Mouse (Mus musculus) heart, embryonic 10.5 days (tissue): ENCODE results near the gene Gm12216. TPM values are rescaled to one million over a fixed set of nuclear protein-coding genes. Genes with fewer than 3 reads are reported as not detected.

ENCODE experiments used
- DNase-seq: peaks from one replicate; pipeline ENCODE4 v3.0.0-alpha.2; 2017; ENCODE audit warnings: low spot score
- H3K27ac ChIP-seq: fragments of 300-500 bp; sonication (generic); 2 replicates; pipeline ENCODE4 v1.5.1; 2016; ENCODE audit warnings: mild to moderate bottlenecking
- H3K27me3 ChIP-seq: fragments of 300-500 bp; sonication (generic); 2 replicates; pipeline ENCODE4 v1.6.1; 2016; ENCODE audit warnings: mild to moderate bottlenecking; ENCODE audit not compliant: poor library complexity, insufficient read depth, severe bottlenecking
- H3K36me3 ChIP-seq: fragments of 300-500 bp; sonication (generic); 2 replicates; pipeline ENCODE4 v1.6.1; 2016; ENCODE audit warnings: mild to moderate bottlenecking, moderate library complexity
- H3K4me1 ChIP-seq: fragments of 300-500 bp; sonication (generic); 2 replicates; pipeline ENCODE4 v1.6.1; 2016; ENCODE audit warnings: mild to moderate bottlenecking
- H3K4me3 ChIP-seq: fragments of 300-500 bp; sonication (generic); 2 replicates; pipeline ENCODE4 v1.5.1; 2016; ENCODE audit warnings: mild to moderate bottlenecking, moderate library complexity
- H3K9me3 ChIP-seq: fragments of 300-500 bp; sonication (generic); 2 replicates; pipeline ENCODE4 v1.6.1; 2016; ENCODE audit warnings: mild to moderate bottlenecking, moderate library complexity
- WGBS: fragments of 180-500 bp; shearing (Covaris S2); methylation state at CpG from one replicate; pipeline ENCODE4 v1.1.7; 2016; 5-methylcytosine and 5-hydroxymethylcytosine counted together
- polyA plus RNA-seq: library from polyadenylated mRNA; unstranded; fragments of >200 nt; fragmentation: Nextera tagmentation; extraction: Ambion mirVana; gene quantifications from 2 replicates; pipeline ENCODE4 v1.2.1, GENCODE M21; 2016

Gm12216 gene
- polyA plus RNA-seq, 1 experiment from 2014 or later = 0.15 TPM

DNA sequence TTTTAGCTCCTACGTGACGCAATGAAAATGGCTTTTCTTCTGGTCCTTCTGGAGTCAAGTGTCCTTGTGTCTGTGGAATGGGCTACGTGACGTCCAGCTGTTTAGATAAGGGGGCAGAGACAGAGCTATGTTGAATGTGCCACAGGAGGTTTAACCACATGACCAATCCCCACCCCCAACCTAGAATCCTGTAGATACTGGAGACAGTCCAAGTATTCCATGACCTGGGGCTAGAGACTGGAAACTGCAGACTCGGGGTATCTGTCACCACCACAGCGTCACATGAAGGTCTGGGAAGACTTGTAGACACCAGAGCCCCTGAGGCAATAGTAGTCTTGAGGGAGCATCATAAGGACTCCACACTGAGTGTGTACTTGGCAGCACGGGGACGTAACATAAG is 63.2 kb downstream of the Gm12216 start:
- DNase-seq = no peak
- H3K4me3 ChIP-seq = no peak overlapping the region
- no peaks in the 10 kb centered on the region for H3K27me3 ChIP-seq
- H3K9me3 ChIP-seq = peaks cover 3% of the 10 kb centered on the region; the same call in 1 of the 2 replicates
- WGBS = 44% methylated on average over 8 of the region's 8 CpGs
- H3K36me3 ChIP-seq = no peaks in the 10 kb centered on the region
- H3K4me1 ChIP-seq = peaks cover 34% of the 10 kb centered on the region
- H3K27ac ChIP-seq = peak overlapping the region; percentile 83; the same call in 1 of the 2 replicates

DNA sequence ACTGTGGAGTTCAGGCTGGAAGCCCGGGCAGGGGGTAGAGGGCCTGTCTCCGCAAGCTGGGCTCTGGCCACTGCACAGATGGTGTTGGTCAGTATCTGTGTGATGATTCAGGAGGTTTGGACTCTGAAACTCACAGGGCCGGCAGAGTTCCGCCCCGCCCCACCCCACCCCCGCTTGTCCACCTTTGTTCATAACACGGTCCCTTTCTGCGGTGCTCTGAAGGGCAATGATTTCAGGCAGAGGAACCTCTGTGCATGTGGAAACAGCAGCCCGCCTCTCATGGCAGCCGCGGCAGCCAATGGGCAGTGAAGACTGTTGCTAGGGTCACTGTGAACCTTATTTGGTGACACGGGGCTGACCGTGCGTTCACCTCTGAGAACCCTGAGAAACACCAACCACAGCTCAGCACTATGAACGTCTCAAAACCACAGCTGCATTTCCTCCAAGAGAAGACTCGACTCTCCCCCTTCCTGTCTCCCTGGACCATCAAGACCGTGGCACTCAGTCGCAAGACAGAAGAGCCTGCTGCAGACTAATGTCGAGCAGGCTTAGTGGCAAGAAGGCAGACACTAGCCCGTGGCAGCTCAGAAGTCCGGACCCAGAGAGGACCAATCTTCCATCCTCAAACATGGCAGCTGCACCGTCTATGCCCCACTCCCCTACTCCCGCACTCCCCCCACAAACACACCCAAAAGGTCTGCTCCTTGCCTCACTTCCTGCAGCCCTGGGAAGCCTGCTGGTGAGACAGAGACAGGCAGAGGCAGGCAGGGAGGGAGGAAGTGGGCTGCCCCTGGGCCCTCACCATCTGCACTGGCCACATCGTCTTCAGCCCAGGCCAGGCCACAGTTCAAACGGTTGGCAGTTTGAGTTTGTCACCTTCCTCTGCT is 64.1 kb downstream of the Gm12216 start:
- 49% methylated on average over 25 of the region's 25 CpGs for WGBS
- H3K9me3 ChIP-seq = peaks cover 3% of the 10 kb centered on the region; the same call in 1 of the 2 replicates
- peak overlapping the region; percentile 83 for H3K27ac ChIP-seq
- no peak for DNase-seq
- H3K27me3 ChIP-seq = no peaks in the 10 kb centered on the region
- peaks cover 36% of the 10 kb centered on the region for H3K4me1 ChIP-seq
- peak overlapping the region; percentile 16; the same call in 1 of the 2 replicates for H3K4me3 ChIP-seq
- no peaks in the 10 kb centered on the region for H3K36me3 ChIP-seq

GRCm38 (mm10) chr11:53794015-53794414 is 65.0 kb downstream of the Gm12216 start:
- peaks cover 44% of the 10 kb centered on the region for H3K4me1 ChIP-seq
- H3K36me3 ChIP-seq = no peaks in the 10 kb centered on the region
- no peak overlapping the region for H3K4me3 ChIP-seq
- WGBS = 59% methylated on average over 3 of the region's 3 CpGs
- H3K27ac ChIP-seq = peak overlapping the region; percentile 83
- no peak for DNase-seq
- H3K9me3 ChIP-seq = peaks cover 3% of the 10 kb centered on the region; the same call in 1 of the 2 replicates
- H3K27me3 ChIP-seq = no peaks in the 10 kb centered on the region

GRCm38 (mm10) chr11:53792986-53793385 is 66.1 kb downstream of the Gm12216 start:
- no peak overlapping the region for H3K27ac ChIP-seq
- no peaks in the 10 kb centered on the region for H3K36me3 ChIP-seq
- no peak overlapping the region for H3K4me3 ChIP-seq
- peaks cover 47% of the 10 kb centered on the region for H3K4me1 ChIP-seq
- whole genome bisulfite sequencing = 72% methylated on average over 3 of the region's 3 CpGs
- H3K27me3 ChIP-seq = no peaks in the 10 kb centered on the region
- H3K9me3 ChIP-seq = peaks cover 3% of the 10 kb centered on the region; the same call in 1 of the 2 replicates
- no peak for DNase-seq

GRCm38 (mm10) chr11:53789277-53789676 is 69.8 kb downstream of the Gm12216 start:
- Histone ChIP-seq H3K4me3 (no peak overlapping the region), H3K27ac (no peak overlapping the region), H3K36me3 (no peaks in the 10 kb centered on the region), H3K4me1 (peaks cover 20% of the 10 kb centered on the region), H3K27me3 (no peaks in the 10 kb centered on the region), H3K9me3 (peaks cover 3% of the 10 kb centered on the region; the same call in 1 of the 2 replicates)
- DNase-seq = no peak
- WGBS = 55% methylated on average over 3 of the region's 3 CpGs

GRCm38 (mm10) chr11:53788196-53788595 is 70.9 kb downstream of the Gm12216 start:
- Histone ChIP-seq H3K27ac (no peak overlapping the region), H3K4me3 (no peak overlapping the region), H3K9me3 (peaks cover 3% of the 10 kb centered on the region; the same call in 1 of the 2 replicates), H3K36me3 (no peaks in the 10 kb centered on the region), H3K4me1 (peaks cover 20% of the 10 kb centered on the region), H3K27me3 (no peaks in the 10 kb centered on the region)
- 85% methylated on average over 8 of the region's 8 CpGs for WGBS
- DNase-seq = no peak

DNA sequence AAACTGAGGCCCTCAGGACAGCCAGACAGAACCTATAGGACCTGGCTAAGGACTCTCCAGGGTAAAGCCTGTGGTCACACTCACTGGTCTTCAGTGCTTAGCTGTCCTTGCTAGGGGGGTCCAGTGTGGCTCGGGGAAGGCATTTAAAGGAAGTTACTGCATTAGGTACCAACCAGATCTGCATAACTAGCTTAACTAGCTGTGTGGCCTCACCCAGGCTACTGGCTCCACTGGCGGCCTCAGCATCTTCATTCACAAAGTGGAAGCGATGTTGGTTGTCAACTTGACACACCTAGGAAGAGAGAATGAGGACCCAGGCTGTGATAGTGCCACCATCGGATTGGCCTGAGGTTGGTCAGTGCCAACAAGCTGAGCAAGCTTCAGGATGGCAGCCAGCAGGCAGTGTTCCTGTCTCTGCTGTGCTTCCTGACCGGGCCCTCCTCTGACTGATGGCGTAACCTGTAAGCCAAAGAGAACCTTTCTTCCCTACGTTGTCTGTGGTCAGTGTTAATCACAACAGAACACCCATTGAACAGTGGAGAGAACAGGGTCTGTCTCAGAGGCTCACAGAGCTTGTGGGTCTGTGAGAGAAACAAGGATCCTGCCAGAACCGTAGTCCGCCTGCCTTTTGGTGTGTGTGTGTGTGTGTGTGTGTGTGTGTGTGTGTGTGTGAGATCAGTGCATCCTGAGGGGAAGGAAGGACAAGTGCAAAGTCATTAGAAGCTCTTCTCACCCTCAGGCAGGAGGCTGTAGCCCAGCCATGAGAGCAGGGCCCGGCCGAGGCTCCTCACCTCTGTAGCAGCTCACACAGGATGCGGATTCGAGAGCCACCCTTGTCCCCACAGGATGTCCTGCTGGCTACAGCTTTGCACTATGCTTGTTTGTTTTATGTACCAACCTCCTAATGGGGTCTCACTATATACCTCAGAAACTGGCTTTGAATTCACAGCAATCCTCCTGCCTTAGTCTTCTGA is 72.7 kb downstream of the Gm12216 start:
- WGBS = 75% methylated on average over 13 of the region's 13 CpGs
- no peak overlapping the region for H3K27ac ChIP-seq
- H3K36me3 ChIP-seq = no peaks in the 10 kb centered on the region
- no peak overlapping the region for H3K4me3 ChIP-seq
- H3K4me1 ChIP-seq = peaks cover 22% of the 10 kb centered on the region
- DNase-seq = no peak
- no peaks in the 10 kb centered on the region for H3K9me3 ChIP-seq
- H3K27me3 ChIP-seq = no peaks in the 10 kb centered on the region

DNA sequence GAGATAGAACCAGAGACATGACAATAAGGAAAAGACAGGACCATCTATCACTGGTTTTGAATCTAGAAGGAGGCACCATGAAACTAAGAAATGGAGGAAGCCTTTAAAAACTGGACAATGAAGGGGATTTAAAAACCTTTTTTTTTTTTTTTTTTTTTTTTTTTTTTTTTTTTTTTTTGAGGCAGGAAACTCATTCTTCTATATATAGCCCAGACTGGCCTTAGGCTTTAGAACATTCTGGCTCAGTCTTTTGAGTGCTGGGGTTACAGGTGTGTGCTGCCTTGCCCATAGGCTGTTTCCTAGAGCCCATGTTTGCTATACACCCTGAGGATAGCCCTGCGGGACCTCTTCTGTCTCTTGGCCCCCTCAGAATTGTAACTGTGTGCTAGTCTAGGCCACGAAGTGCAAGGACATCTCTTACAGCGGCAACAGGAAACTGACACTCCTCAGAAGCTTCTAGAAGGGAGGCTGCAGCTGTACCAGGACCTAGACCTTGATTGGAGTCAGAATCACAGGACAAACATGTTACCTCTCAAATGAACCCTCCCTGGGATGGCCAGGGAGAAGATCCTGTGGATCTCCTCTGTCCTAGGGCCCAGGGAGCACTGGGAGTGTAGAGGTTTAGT is 73.6 kb downstream of the Gm12216 start:
- no peak for DNase-seq
- Histone ChIP-seq H3K9me3 (no peaks in the 10 kb centered on the region), H3K27ac (no peak overlapping the region), H3K4me3 (no peak overlapping the region), H3K4me1 (peaks cover 26% of the 10 kb centered on the region), H3K36me3 (no peaks in the 10 kb centered on the region), H3K27me3 (no peaks in the 10 kb centered on the region)
- whole genome bisulfite sequencing = 74% methylated on average over 3 of the region's 3 CpGs

GRCm38 (mm10) chr11:53783288-53783687 is 75.8 kb downstream of the Gm12216 start:
- no peak overlapping the region for H3K27ac ChIP-seq
- no peaks in the 10 kb centered on the region for H3K27me3 ChIP-seq
- H3K36me3 ChIP-seq = no peaks in the 10 kb centered on the region
- H3K9me3 ChIP-seq = no peaks in the 10 kb centered on the region
- H3K4me1 ChIP-seq = peaks cover 18% of the 10 kb centered on the region
- no peak for DNase-seq
- H3K4me3 ChIP-seq = no peak overlapping the region
- 84% methylated on average over 9 of the region's 9 CpGs for WGBS

- no peaks in the 10 kb centered on the region for H3K27me3 ChIP-seq
- H3K36me3 ChIP-seq = peaks cover 1% of the 10 kb centered on the region; the same call in 1 of the 2 replicates
- no peak for DNase-seq
- no peak overlapping the region for H3K27ac ChIP-seq
- H3K4me3 ChIP-seq = no peak overlapping the region
- peaks cover 16% of the 10 kb centered on the region for H3K4me1 ChIP-seq
- no peaks in the 10 kb centered on the region for H3K9me3 ChIP-seq
- 87% methylated on average over 7 of the region's 7 CpGs for WGBS
Observed at GRCm38 (mm10) chr11:53781964-53782363, 77.1 kb downstream of the Gm12216 start.

GRCm38 (mm10) chr11:53781201-53781775 is 77.8 kb downstream of the Gm12216 start:
- DNase-seq = no peak
- peaks cover 16% of the 10 kb centered on the region for H3K4me1 ChIP-seq
- H3K36me3 ChIP-seq = peaks cover 8% of the 10 kb centered on the region
- no peak overlapping the region for H3K27ac ChIP-seq
- no peaks in the 10 kb centered on the region for H3K27me3 ChIP-seq
- WGBS = 82% methylated on average over 4 of the region's 4 CpGs
- no peaks in the 10 kb centered on the region for H3K9me3 ChIP-seq
- H3K4me3 ChIP-seq = no peak overlapping the region

DNA sequence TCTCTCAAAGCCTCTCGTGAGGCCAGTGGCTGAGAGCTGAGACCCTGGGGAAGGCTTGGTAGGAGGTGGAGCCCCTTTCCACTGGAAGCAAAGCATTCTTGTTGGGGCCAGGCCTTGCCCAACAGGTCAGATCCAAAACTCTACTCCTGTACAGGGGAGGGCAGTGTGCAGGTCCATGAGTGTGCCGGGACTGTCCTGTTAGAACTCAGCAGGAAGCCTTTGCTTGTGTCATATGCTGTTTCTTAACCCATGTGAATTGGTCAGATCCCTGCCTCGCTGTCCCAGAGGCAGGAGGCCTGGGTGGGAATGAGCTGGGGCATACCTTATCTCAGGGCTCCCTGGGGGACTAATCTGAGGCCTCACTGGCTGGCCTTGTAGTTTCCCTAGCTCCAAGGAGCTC is 78.8 kb downstream of the Gm12216 start:
- Histone ChIP-seq H3K4me1 (peaks cover 16% of the 10 kb centered on the region), H3K27ac (no peak overlapping the region), H3K36me3 (peaks cover 17% of the 10 kb centered on the region), H3K4me3 (no peak overlapping the region), H3K27me3 (no peaks in the 10 kb centered on the region), H3K9me3 (no peaks in the 10 kb centered on the region)
- DNase-seq = no peak
- 38% methylated on average over 3 of the region's 3 CpGs for WGBS
